ENCODE assay signal across 31 mouse cellular contexts in genomic region chr1:95326856-95327255, GRCm38 (mm10).
"Had no signal": no experiment of that assay in that cellular context is flagged by ENCODE, and none has a peak within 500 bp of the region (broad histone marks: within the 10 kb centered on the region; RNA-seq: fewer than 3 reads in every experiment).

No protein-coding gene starts in this region.

- H3K9me3 ChIP-seq: heart, embryonic 13.5 days; heart, embryonic 15.5 days; hindbrain, embryonic 10.5 days; hindbrain, embryonic 12.5 days; hindbrain, embryonic 13.5 days; hindbrain, embryonic 15.5 days; intestine, embryonic 15.5 days; kidney, embryonic 15.5 days had no signal

- H3K27ac ChIP-seq: heart, embryonic 13.5 days; heart, embryonic 15.5 days; hindbrain, embryonic 10.5 days; hindbrain, embryonic 12.5 days; hindbrain, embryonic 13.5 days; hindbrain, embryonic 14.5 days; hindbrain, embryonic 15.5 days; hindbrain, postnatal 0 days; intestine, embryonic 15.5 days; kidney, embryonic 15.5 days; kidney, postnatal 0 days; layer of hippocampus, adult 2 months; left cerebral cortex, adult 2 months had no signal

- H3K4me1 ChIP-seq: heart, embryonic 12.5 days; heart, embryonic 15.5 days; hindbrain, embryonic 10.5 days; hindbrain, embryonic 12.5 days; hindbrain, embryonic 13.5 days; hindbrain, embryonic 15.5 days; intestine, embryonic 15.5 days; kidney, embryonic 15.5 days had no signal

- H3K4me3 ChIP-seq: heart, embryonic 12.5 days; heart, embryonic 13.5 days; heart, embryonic 15.5 days; hindbrain, embryonic 10.5 days; hindbrain, embryonic 12.5 days; hindbrain, embryonic 13.5 days; hindbrain, embryonic 15.5 days; intestine, embryonic 15.5 days; kidney, embryonic 15.5 days; layer of hippocampus, adult 2 months; left cerebral cortex, adult 2 months had no signal

- H3K27me3 ChIP-seq: heart, embryonic 12.5 days; heart, embryonic 13.5 days; heart, embryonic 15.5 days; hindbrain, embryonic 12.5 days; hindbrain, embryonic 13.5 days; hindbrain, embryonic 15.5 days; intestine, embryonic 15.5 days; kidney, embryonic 15.5 days had no signal

- H3K9ac ChIP-seq: heart, embryonic 12.5 days; heart, embryonic 13.5 days; heart, embryonic 15.5 days; hindbrain, embryonic 12.5 days; hindbrain, embryonic 13.5 days; hindbrain, embryonic 14.5 days; hindbrain, embryonic 15.5 days; intestine, embryonic 15.5 days; kidney, embryonic 15.5 days had no signal

- H3K4me2 ChIP-seq: heart, embryonic 11.5 days; heart, embryonic 12.5 days; heart, embryonic 13.5 days; heart, embryonic 15.5 days; hindbrain, embryonic 12.5 days; hindbrain, embryonic 13.5 days; hindbrain, embryonic 14.5 days; hindbrain, embryonic 15.5 days; intestine, embryonic 15.5 days; kidney, embryonic 15.5 days had no signal

- DNase-seq: heart, postnatal 10 days; heart, postnatal 14 days; heart, postnatal 36 days; heart, postnatal 4 days; kidney, adult 11 months; kidney, adult 18-20 months; kidney, adult 2 months; kidney, adult 8-10 months; kidney, adult 9 months; kidney, postnatal 10 days; kidney, postnatal 14 days; kidney, postnatal 25 days; kidney, postnatal 36 days; kidney, postnatal 4 days; layer of hippocampus, adult 9-11 months; layer of hippocampus, postnatal 36 days had no signal
